Mouse (Mus musculus): ENCODE results near the gene Stil. TPM values are rescaled to one million over a fixed set of nuclear protein-coding genes. Genes with fewer than 3 reads are reported as not detected.

The Stil gene
- polyA plus RNA-seq, 1 experiment, result 3.5 TPM

GRCm38 (mm10) chr4:115056921-115057673 is 57.1 kb downstream of the Stil start:
- H3K79me2 ChIP-seq (ENCODE audit: control insufficient read depth, insufficient read depth), result no peaks in the 10 kb centered on the region
- H3K79me3 ChIP-seq (ENCODE audit: low read depth), result no peaks in the 10 kb centered on the region
- no peak overlapping the region for H3K4me3 ChIP-seq (ENCODE audit: insufficient read depth, poor library complexity, severe bottlenecking)
- peaks cover 71% of the 10 kb centered on the region for H3K27me3 ChIP-seq (ENCODE audit: control insufficient read depth, insufficient read depth, insufficient read length)
- H3ac ChIP-seq (ENCODE audit: control insufficient read depth, insufficient read length, low read depth), result no peak overlapping the region
- H3K36me3 ChIP-seq (ENCODE audit: control insufficient read depth, insufficient read depth), result no peaks in the 10 kb centered on the region
- no peak for TF ChIP-seq MAX (IDR thresholded peaks at IDR 0.05)
- TF ChIP-seq CEBPB (IDR thresholded peaks at IDR 0.05; ENCODE audit: low read depth), result peak; percentile 14
- no peak for TF ChIP-seq FOSL1 (IDR thresholded peaks at IDR 0.05; ENCODE audit: insufficient read depth, low read length, poor library complexity, severe bottlenecking)

DNA sequence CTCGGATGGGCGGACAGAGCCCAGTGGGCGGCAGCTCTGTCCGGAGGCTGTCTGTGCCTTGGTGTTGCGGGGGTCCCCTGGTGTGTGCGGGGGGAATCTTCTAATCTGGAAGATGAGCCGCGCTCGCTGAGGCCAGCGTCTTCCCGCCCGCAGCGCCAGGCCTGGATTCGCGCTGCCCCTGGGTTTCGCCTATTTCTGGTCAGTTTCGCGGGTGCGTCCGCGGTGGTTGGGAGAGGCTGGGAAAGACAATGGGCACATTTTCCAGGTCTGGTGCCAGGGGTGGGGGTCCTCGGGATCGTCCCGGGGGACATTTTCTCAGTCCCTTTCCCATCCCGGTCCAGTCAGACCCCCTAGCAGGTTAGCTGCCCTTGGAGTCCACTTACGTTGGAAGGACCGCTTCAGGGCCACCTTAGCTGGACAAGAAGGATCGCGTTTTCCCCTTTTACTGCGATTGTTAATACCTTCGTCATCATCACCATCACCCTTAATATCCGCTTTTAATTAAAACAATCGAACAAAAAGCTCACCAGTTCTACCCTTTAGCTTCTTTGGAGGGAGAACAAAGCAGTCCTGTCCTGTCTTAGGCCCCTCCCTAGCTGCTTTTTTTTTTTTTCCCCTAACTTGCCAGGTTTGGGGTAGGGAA is 57.8 kb downstream of the Stil start:
- Histone ChIP-seq H3K4me3 (ENCODE audit: insufficient read depth, poor library complexity, severe bottlenecking) (no peak overlapping the region), H3K27me3 (ENCODE audit: control insufficient read depth, insufficient read depth, insufficient read length) (peaks cover 72% of the 10 kb centered on the region), H3K36me3 (ENCODE audit: control insufficient read depth, insufficient read depth) (no peaks in the 10 kb centered on the region), H3K79me3 (ENCODE audit: low read depth) (no peaks in the 10 kb centered on the region), H3K79me2 (ENCODE audit: control insufficient read depth, insufficient read depth) (no peaks in the 10 kb centered on the region), H3ac (ENCODE audit: control insufficient read depth, insufficient read length, low read depth) (no peak overlapping the region)
- TF ChIP-seq CEBPB (IDR thresholded peaks at IDR 0.05; ENCODE audit: low read depth), result no peak
- TF ChIP-seq MYOG (IDR thresholded peaks at IDR 0.05; ENCODE audit: control insufficient read depth, extremely low read depth, insufficient read length), result no peak
- TF ChIP-seq CTCF (IDR thresholded peaks at IDR 0.05; ENCODE audit: control insufficient read depth, insufficient read depth, insufficient read length), result no peak
- TF ChIP-seq USF1 (IDR thresholded peaks at IDR 0.05; ENCODE audit: low read depth), result no peak
- TF ChIP-seq MAX (IDR thresholded peaks at IDR 0.05), result no peak

- Histone ChIP-seq H3K79me3 (ENCODE audit: low read depth) (no peaks in the 10 kb centered on the region), H3K36me3 (ENCODE audit: control insufficient read depth, insufficient read depth) (no peaks in the 10 kb centered on the region), H3K4me3 (ENCODE audit: insufficient read depth, poor library complexity, severe bottlenecking) (no peak overlapping the region), H3K79me2 (ENCODE audit: control insufficient read depth, insufficient read depth) (no peaks in the 10 kb centered on the region), H3K27me3 (ENCODE audit: control insufficient read depth, insufficient read depth, insufficient read length) (peaks cover 76% of the 10 kb centered on the region), H3ac (ENCODE audit: control insufficient read depth, insufficient read length, low read depth) (no peak overlapping the region)
- TF ChIP-seq MYOG (IDR thresholded peaks at IDR 0.05; ENCODE audit: control insufficient read depth, extremely low read depth, insufficient read length), result no peak
- TF ChIP-seq USF1 (IDR thresholded peaks at IDR 0.05; ENCODE audit: low read depth), result no peak
- no peak for TF ChIP-seq CTCF (IDR thresholded peaks at IDR 0.05; ENCODE audit: control insufficient read depth, insufficient read depth, insufficient read length)
- TF ChIP-seq CEBPB (IDR thresholded peaks at IDR 0.05; ENCODE audit: low read depth), result no peak
- TF ChIP-seq MAX (IDR thresholded peaks at IDR 0.05), result no peak
- no peak for TF ChIP-seq MYOD1 (IDR thresholded peaks at IDR 0.05; ENCODE audit: control insufficient read depth, insufficient read length, low read depth)
- TF ChIP-seq FOSL1 (IDR thresholded peaks at IDR 0.05; ENCODE audit: insufficient read depth, low read length, poor library complexity, severe bottlenecking), result no peak
These were observed 58.4 kb downstream of the Stil start for GRCm38 (mm10) chr4:115058317-115058761.

- H3K27me3 ChIP-seq (ENCODE audit: control insufficient read depth, insufficient read depth, insufficient read length), result peaks cover 83% of the 10 kb centered on the region
These were observed 59.1 kb downstream of the Stil start for GRCm38 (mm10) chr4:115058871-115059590.

DNA sequence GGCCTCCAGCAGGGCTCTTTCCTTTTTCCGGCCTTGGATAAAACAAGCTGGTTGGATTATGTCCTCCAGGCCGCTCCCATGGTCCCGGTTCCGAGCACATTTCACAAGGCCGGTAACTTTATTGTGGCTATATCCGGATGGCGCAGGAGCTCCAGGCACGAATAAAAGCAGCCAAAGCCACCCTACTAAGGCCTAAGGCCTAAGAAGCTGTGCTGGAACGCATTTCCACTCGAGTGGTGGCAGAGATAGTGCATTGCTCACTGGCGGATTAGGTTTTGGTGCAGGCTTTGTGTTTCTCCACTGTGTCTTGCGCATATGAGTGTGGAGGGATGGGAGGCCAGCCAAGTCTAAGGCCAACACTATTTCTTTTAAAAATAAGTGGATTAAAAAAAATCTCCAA is 59.9 kb downstream of the Stil start:
- Histone ChIP-seq H3ac (ENCODE audit: control insufficient read depth, insufficient read length, low read depth) (no peak overlapping the region), H3K36me3 (ENCODE audit: control insufficient read depth, insufficient read depth) (no peaks in the 10 kb centered on the region), H3K79me3 (ENCODE audit: low read depth) (no peaks in the 10 kb centered on the region), H3K79me2 (ENCODE audit: control insufficient read depth, insufficient read depth) (no peaks in the 10 kb centered on the region), H3K4me3 (ENCODE audit: insufficient read depth, poor library complexity, severe bottlenecking) (no peak overlapping the region), H3K27me3 (ENCODE audit: control insufficient read depth, insufficient read depth, insufficient read length) (peaks cover 88% of the 10 kb centered on the region)
- no peak for TF ChIP-seq MYOG (IDR thresholded peaks at IDR 0.05; ENCODE audit: control insufficient read depth, extremely low read depth, insufficient read length)
- no peak for TF ChIP-seq CEBPB (IDR thresholded peaks at IDR 0.05; ENCODE audit: low read depth)
- no peak for TF ChIP-seq MYOD1 (IDR thresholded peaks at IDR 0.05; ENCODE audit: control insufficient read depth, insufficient read length, low read depth)
- no peak for TF ChIP-seq USF1 (IDR thresholded peaks at IDR 0.05; ENCODE audit: low read depth)
- no peak for TF ChIP-seq FOSL1 (IDR thresholded peaks at IDR 0.05; ENCODE audit: insufficient read depth, low read length, poor library complexity, severe bottlenecking)
- TF ChIP-seq CTCF (IDR thresholded peaks at IDR 0.05; ENCODE audit: control insufficient read depth, insufficient read depth, insufficient read length), result no peak
- no peak for TF ChIP-seq MAX (IDR thresholded peaks at IDR 0.05)

More at GRCm38 (mm10) chr4:115058871-115059590, 59.1 kb downstream of the Stil start:
- TF ChIP-seq MYOD1 (IDR thresholded peaks at IDR 0.05; ENCODE audit: control insufficient read depth, insufficient read length, low read depth), result no peak
- H3K79me3 ChIP-seq (ENCODE audit: low read depth), result no peaks in the 10 kb centered on the region
- H3K36me3 ChIP-seq (ENCODE audit: control insufficient read depth, insufficient read depth), result no peaks in the 10 kb centered on the region
- H3K4me3 ChIP-seq (ENCODE audit: insufficient read depth, poor library complexity, severe bottlenecking), result no peak overlapping the region
- no peak overlapping the region for H3ac ChIP-seq (ENCODE audit: control insufficient read depth, insufficient read length, low read depth)
- H3K79me2 ChIP-seq (ENCODE audit: control insufficient read depth, insufficient read depth), result no peaks in the 10 kb centered on the region
